18 mouse cellular contexts compared by ENCODE assay signal in the genomic region with DNA sequence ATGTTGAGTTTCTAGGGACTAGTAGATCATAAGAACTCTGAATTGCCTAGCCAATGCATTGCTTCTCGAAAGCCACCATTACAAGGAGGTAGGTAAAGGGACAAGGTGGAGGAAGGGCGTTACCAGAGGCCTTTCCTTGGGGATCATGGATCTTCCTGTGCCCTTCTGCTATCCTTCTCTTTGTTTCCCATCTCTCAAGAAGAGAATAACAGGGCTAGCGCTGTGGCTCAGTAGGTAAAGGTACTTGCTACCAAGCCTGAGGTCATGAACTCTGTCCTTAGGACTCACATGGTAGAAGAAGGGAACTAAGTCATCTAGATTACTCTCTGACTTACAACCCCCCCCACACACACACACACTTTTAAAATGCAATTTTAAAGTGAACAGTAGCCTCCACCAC. TPM values are rescaled to one million over a fixed set of nuclear protein-coding genes. Genes with fewer than 3 reads are reported as not detected.
DNase-seq lines count a peak whose midpoint lies in the region; ATAC-seq and TF ChIP-seq lines count a peak whose summit lies in the region.
"Had no signal": no experiment of that assay in that cellular context is flagged by ENCODE, and none has a peak within 500 bp of the region (broad histone marks: within the 10 kb centered on the region; RNA-seq: fewer than 3 reads in every experiment).

No protein-coding gene starts in this region.

- no peak for TF ChIP-seq CTCF in midbrain, postnatal 0 days (IDR thresholded peaks at IDR 0.05)

- no peak overlapping the region for H3K4me3 ChIP-seq in heart, embryonic 10.5 days
- H3K4me3 ChIP-seq in midbrain, embryonic 11.5 days (ENCODE audit: low read depth, low read length) = no peak overlapping the region
- H3K4me3 ChIP-seq in midbrain, postnatal 0 days (ENCODE audit: low read depth, low read length) = no peak overlapping the region
- H3K4me3 ChIP-seq: embryonic facial prominence, embryonic 10.5 days; embryonic facial prominence, embryonic 12.5 days; forebrain, embryonic 13.5 days; forebrain, embryonic 15.5 days had no signal

- no peak overlapping the region for H3K9ac ChIP-seq in midbrain, embryonic 11.5 days (ENCODE audit: low read length)
- H3K9ac ChIP-seq in midbrain, postnatal 0 days (replicated peaks; ENCODE audit: low read length, poor library complexity, severe bottlenecking) = no peak overlapping the region
- H3K9ac ChIP-seq: embryonic facial prominence, embryonic 12.5 days; forebrain, embryonic 13.5 days; forebrain, embryonic 15.5 days; forebrain, postnatal 0 days had no signal

- H3K27ac ChIP-seq in heart, embryonic 10.5 days = no peak overlapping the region
- no peak overlapping the region for H3K27ac ChIP-seq in midbrain, embryonic 11.5 days (ENCODE audit: low read depth, low read length)
- H3K27ac ChIP-seq in midbrain, postnatal 0 days (ENCODE audit: low read depth, low read length) = no peak overlapping the region
- H3K27ac ChIP-seq: embryonic facial prominence, embryonic 10.5 days; embryonic facial prominence, embryonic 12.5 days; forebrain, embryonic 13.5 days; forebrain, embryonic 15.5 days had no signal

- ATAC-seq in midbrain, embryonic 11.5 days (ENCODE audit: low FRiP score) = no peak
- ATAC-seq in midbrain, postnatal 0 days (ENCODE audit: low FRiP score) = no peak
- ATAC-seq: forebrain, embryonic 13.5 days; forebrain, embryonic 15.5 days; forebrain, postnatal 0 days had no signal

- peaks cover 20% of the 10 kb centered on the region; the same call in 1 of the 2 replicates for H3K4me1 ChIP-seq in heart, embryonic 10.5 days
- no peaks in the 10 kb centered on the region for H3K4me1 ChIP-seq in midbrain, embryonic 11.5 days (ENCODE audit: control insufficient read depth, insufficient read depth, low read length)
- no peaks in the 10 kb centered on the region for H3K4me1 ChIP-seq in midbrain, postnatal 0 days (ENCODE audit: insufficient read depth, low read length)
- H3K4me1 ChIP-seq: embryonic facial prominence, embryonic 12.5 days had no signal

- intact Hi-C loops in heart, postnatal 36 days (cut with DNase I) = loop anchor here (5.0 kb wide), 2 partner anchors 220 to 305 kb away; no protein-coding TSS in a partner anchor

- H3K9me3 ChIP-seq in heart, embryonic 10.5 days = no peaks in the 10 kb centered on the region
- no peaks in the 10 kb centered on the region for H3K9me3 ChIP-seq in midbrain, embryonic 11.5 days (ENCODE audit: control insufficient read depth, low read length)
- no peaks in the 10 kb centered on the region for H3K9me3 ChIP-seq in midbrain, postnatal 0 days (ENCODE audit: low read length)
- H3K9me3 ChIP-seq: embryonic facial prominence, embryonic 10.5 days; embryonic facial prominence, embryonic 12.5 days; forebrain, embryonic 13.5 days; forebrain, embryonic 15.5 days had no signal

- 83% methylated on average over 3 of the region's 3 CpGs for WGBS in heart, embryonic 10.5 days
- WGBS in midbrain, embryonic 11.5 days = 82% methylated on average over 3 of the region's 3 CpGs
- WGBS in midbrain, postnatal 0 days = 88% methylated on average over 3 of the region's 3 CpGs

- no peak overlapping the region for H3K4me2 ChIP-seq in midbrain, embryonic 11.5 days
- H3K4me2 ChIP-seq in midbrain, postnatal 0 days (ENCODE audit: low read depth, low read length, poor library complexity, severe bottlenecking) = no peak overlapping the region
- H3K4me2 ChIP-seq: embryonic facial prominence, embryonic 12.5 days; forebrain, embryonic 13.5 days; forebrain, embryonic 15.5 days had no signal

- H3K27me3 ChIP-seq in heart, embryonic 10.5 days (ENCODE audit: insufficient read depth, poor library complexity, severe bottlenecking) = no peaks in the 10 kb centered on the region
- H3K27me3 ChIP-seq in midbrain, embryonic 11.5 days (ENCODE audit: control insufficient read depth, insufficient read depth, low read length) = no peaks in the 10 kb centered on the region
- no peaks in the 10 kb centered on the region for H3K27me3 ChIP-seq in midbrain, postnatal 0 days (ENCODE audit: insufficient read depth, low read length)
- H3K27me3 ChIP-seq: embryonic facial prominence, embryonic 12.5 days; forebrain, embryonic 13.5 days; forebrain, embryonic 15.5 days had no signal

- peaks cover 6% of the 10 kb centered on the region; the same call in 1 of the 2 replicates for H3K36me3 ChIP-seq in heart, embryonic 10.5 days
- H3K36me3 ChIP-seq in midbrain, embryonic 11.5 days (ENCODE audit: control insufficient read depth, insufficient read depth, low read length) = no peaks in the 10 kb centered on the region
- H3K36me3 ChIP-seq in midbrain, postnatal 0 days (ENCODE audit: insufficient read depth, low read length) = no peaks in the 10 kb centered on the region
- H3K36me3 ChIP-seq: embryonic facial prominence, embryonic 10.5 days; embryonic facial prominence, embryonic 12.5 days; forebrain, embryonic 15.5 days had no signal

- DNase-seq in heart, embryonic 10.5 days (ENCODE audit: low spot score) = peak; percentile 58
- DNase-seq in heart, postnatal 36 days = no peak
- DNase-seq in midbrain, embryonic 11.5 days (ENCODE audit: low spot score, missing footprints) = peak; percentile 53
- no peak for DNase-seq in midbrain, postnatal 0 days (ENCODE audit: low spot score)
- no peak for DNase-seq in cerebellum, postnatal 14 days
- DNase-seq: adrenal gland, adult 2 months; adrenal gland, postnatal 10 days; adrenal gland, postnatal 25 days; cerebellum, adult 11 months; cerebellum, adult 18-20 months; cerebellum, adult 8-10 months; cerebellum, adult 9-11 months; cerebellum, postnatal 25 days; forebrain, postnatal 0 days had no signal

RNA-seq across cellular contexts. Expression of a gene that starts 48.1 kb away (rescaled TPM):
- 8.1 and 10.4 TPM in 2 replicates for polyA plus RNA-seq in heart, embryonic 10.5 days (2016; fragmentation: Nextera tagmentation; extraction: Ambion mirVana)
- total RNA-seq in heart, postnatal 36 days (2021) = 1 to 10 TPM; 2.8 to 3.2 TPM
- polyA plus RNA-seq in midbrain, embryonic 11.5 days (2014; fragmentation: Nextera tagmentation; extraction: Ambion mirVana) = 9.9 and 11.2 TPM in 2 replicates
- total RNA-seq in midbrain, postnatal 0 days (2014; rRNA removed) = 22.6 and 28.1 TPM in 2 replicates
- polyA plus RNA-seq in midbrain, postnatal 0 days (2015; fragmentation: Nextera tagmentation; extraction: Ambion mirVana) = 11.7 and 12.2 TPM in 2 replicates

Comparison
In these comparisons a context has a peak if more than half of its experiments do, and no peak if none do; other contexts are left out.
1. DNase-seq: peak in heart, embryonic 10.5 days (single experiment) and midbrain, embryonic 11.5 days (single experiment); none in heart, postnatal 36 days (0 of 2), midbrain, postnatal 0 days (single experiment) and cerebellum, postnatal 14 days (0 of 2).